Comparison of ENCODE assay signal across 11 mouse cellular contexts in genomic region chr2:85725793-85726192, GRCm38 (mm10). TPM values are rescaled to one million over a fixed set of nuclear protein-coding genes. Genes with fewer than 3 reads are reported as not detected.
A peak's percentile ranks its signal among the peaks of the same experiment; 100 is the strongest.
DNase-seq lines count a peak whose midpoint lies in the region; ATAC-seq and TF ChIP-seq lines count a peak whose summit lies in the region.
"Had no signal": no experiment of that assay in that cellular context is flagged by ENCODE, and none has a peak within 500 bp of the region (broad histone marks: within the 10 kb centered on the region; RNA-seq: fewer than 3 reads in every experiment).

No protein-coding gene starts in this region.

- no peak for ATAC-seq in heart, embryonic 12.5 days (ENCODE audit: insufficient number of reproducible peaks, low FRiP score)
- ATAC-seq in embryonic facial prominence, embryonic 14.5 days (ENCODE audit: low read depth): no peak

- intact Hi-C loops in heart, adult 2 months (cut with DNase I): loop anchor here (1.0 kb wide), 1 partner anchor 739 kb away; no protein-coding TSS in a partner anchor

- no peak for DNase-seq in heart, adult 2 months
- peak; percentile 20 for DNase-seq in ovary, postnatal 14 days (ENCODE audit: low spot score)
- no peak for DNase-seq in ovary, postnatal 36 days (ENCODE audit: low spot score)
- peak; percentile 59 for DNase-seq in embryonic facial prominence, embryonic 14.5 days (ENCODE audit: low spot score)
- peak; percentile 41 for DNase-seq in mesoderm, embryonic 11.5 days (ENCODE audit: low read depth, low spot score)
- no peak for DNase-seq in thymus, postnatal 14 days
- DNase-seq in lung, adult 2 months: no peak

- no peaks in the 10 kb centered on the region for H3K79me2 ChIP-seq in heart, adult 2 months (replicated peaks; ENCODE audit: control insufficient read depth, insufficient read depth, low read length)

- peak; percentile 81 for TF ChIP-seq CTCF in heart, adult 2 months (IDR thresholded peaks at IDR 0.05)
- TF ChIP-seq CTCF in lung, adult 2 months (IDR thresholded peaks at IDR 0.05; ENCODE audit: insufficient read depth, low read length): no peak

- no peak overlapping the region for H3K9ac ChIP-seq in heart, adult 2 months (ENCODE audit: low read depth, low read length)
- H3K9ac ChIP-seq in heart, embryonic 12.5 days: no peak overlapping the region
- no peak overlapping the region for H3K9ac ChIP-seq in embryonic facial prominence, embryonic 14.5 days (ENCODE audit: low read depth, low read length)
- H3K9ac ChIP-seq: heart, embryonic 13.5 days had no signal

- no peaks in the 10 kb centered on the region for H3K4me1 ChIP-seq in heart, adult 2 months (ENCODE audit: control insufficient read depth, insufficient read depth, low read length)
- no peaks in the 10 kb centered on the region for H3K4me1 ChIP-seq in heart, embryonic 12.5 days (replicated peaks)
- no peaks in the 10 kb centered on the region for H3K4me1 ChIP-seq in embryonic facial prominence, embryonic 14.5 days (ENCODE audit: control insufficient read depth, insufficient read depth, low read length)
- no peaks in the 10 kb centered on the region for H3K4me1 ChIP-seq in lung, adult 2 months (ENCODE audit: control insufficient read depth, insufficient read depth, low read length)
- H3K4me1 ChIP-seq: heart, embryonic 13.5 days had no signal

- no peaks in the 10 kb centered on the region for H3K36me3 ChIP-seq in heart, adult 2 months (ENCODE audit: control insufficient read depth, insufficient read depth, low read length)
- H3K36me3 ChIP-seq in heart, embryonic 12.5 days: no peaks in the 10 kb centered on the region
- H3K36me3 ChIP-seq in embryonic facial prominence, embryonic 14.5 days (ENCODE audit: control insufficient read depth, insufficient read depth, low read length): no peaks in the 10 kb centered on the region
- H3K36me3 ChIP-seq: heart, embryonic 13.5 days had no signal

- WGBS in heart, adult 2 months: 11% methylated on average over 3 of the region's 3 CpGs
- 16% methylated on average over 3 of the region's 3 CpGs for WGBS in heart, embryonic 12.5 days
- WGBS in embryonic facial prominence, embryonic 14.5 days: 16% methylated on average over 3 of the region's 3 CpGs
- 6% methylated on average over 3 of the region's 3 CpGs for WGBS in lung, adult 2 months

- H3K27me3 ChIP-seq in heart, adult 2 months (ENCODE audit: control insufficient read depth, insufficient read depth, low read length): no peaks in the 10 kb centered on the region
- no peaks in the 10 kb centered on the region for H3K27me3 ChIP-seq in heart, embryonic 12.5 days (replicated peaks)
- no peaks in the 10 kb centered on the region for H3K27me3 ChIP-seq in embryonic facial prominence, embryonic 14.5 days (replicated peaks; ENCODE audit: control insufficient read depth, insufficient read depth, low read length)
- H3K27me3 ChIP-seq: heart, embryonic 13.5 days had no signal

- H3K9me3 ChIP-seq in heart, embryonic 12.5 days (replicated peaks): no peaks in the 10 kb centered on the region
- no peaks in the 10 kb centered on the region for H3K9me3 ChIP-seq in embryonic facial prominence, embryonic 14.5 days (ENCODE audit: control insufficient read depth, low read length)
- H3K9me3 ChIP-seq: heart, embryonic 13.5 days had no signal

- H3K4me2 ChIP-seq in heart, embryonic 12.5 days: no peak overlapping the region
- H3K4me2 ChIP-seq in embryonic facial prominence, embryonic 14.5 days (ENCODE audit: low read depth, low read length): no peak overlapping the region
- H3K4me2 ChIP-seq: heart, embryonic 13.5 days had no signal

- TF ChIP-seq EP300 in heart, adult 2 months (IDR thresholded peaks at IDR 0.05; ENCODE audit: insufficient read depth, low read depth, low read length): no peak

- H3K4me3 ChIP-seq in heart, adult 2 months: no peak overlapping the region
- no peak overlapping the region for H3K4me3 ChIP-seq in heart, embryonic 12.5 days
- H3K4me3 ChIP-seq in embryonic facial prominence, embryonic 14.5 days (ENCODE audit: low read depth, low read length): no peak overlapping the region
- H3K4me3 ChIP-seq in lung, adult 2 months (replicated peaks; ENCODE audit: extremely low read depth, low read depth, low read length): no peak overlapping the region
- H3K4me3 ChIP-seq: heart, embryonic 13.5 days had no signal

- no peak overlapping the region for H3K27ac ChIP-seq in heart, adult 2 months
- no peak overlapping the region for H3K27ac ChIP-seq in heart, embryonic 12.5 days (ENCODE audit: poor library complexity, severe bottlenecking)
- no peak overlapping the region for H3K27ac ChIP-seq in embryonic facial prominence, embryonic 14.5 days (replicated peaks; ENCODE audit: low read depth, low read length)
- H3K27ac ChIP-seq: heart, embryonic 13.5 days; macrophage had no signal

- TF ChIP-seq POLR2A in heart, adult 2 months (IDR thresholded peaks at IDR 0.05; ENCODE audit: insufficient read depth, low read depth, low read length): no peak
- no peak for TF ChIP-seq POLR2A in lung, adult 2 months (IDR thresholded peaks at IDR 0.05; ENCODE audit: borderline replicate concordance, extremely low read depth, low read depth, low read length)

RNA-seq across cellular contexts. Expression of gene Olfr1009, which starts 10.6 kb away (rescaled TPM):
- total RNA-seq in heart, adult 2 months (2021): not detected
- polyA plus RNA-seq in heart, adult 2 months (2012; rRNA removed): not detected in 2 replicates
- not detected in 2 replicates for polyA plus RNA-seq in heart, embryonic 12.5 days (2016; fragmentation: Nextera tagmentation; extraction: Ambion mirVana)
- not detected in 2 replicates for polyA plus RNA-seq in embryonic facial prominence, embryonic 14.5 days (2014; fragmentation: Nextera tagmentation; extraction: Ambion mirVana)
- polyA plus RNA-seq in lung, adult 2 months (2012; rRNA removed): not detected in 2 replicates
- total RNA-seq: adrenal gland, postnatal 36 days had no signal
- polyA plus RNA-seq: heart, embryonic 13.5 days; macrophage had no signal

RNA-seq across cellular contexts. Expression of gene Olfr1008, which starts 36.6 kb away (rescaled TPM):
- not detected for total RNA-seq in heart, adult 2 months (2021)
- not detected in 2 replicates for polyA plus RNA-seq in heart, adult 2 months (2012; rRNA removed)
- polyA plus RNA-seq in heart, embryonic 12.5 days (2016; fragmentation: Nextera tagmentation; extraction: Ambion mirVana): not detected in 2 replicates
- polyA plus RNA-seq in embryonic facial prominence, embryonic 14.5 days (2014; fragmentation: Nextera tagmentation; extraction: Ambion mirVana): not detected in 2 replicates
- polyA plus RNA-seq in lung, adult 2 months (2012; rRNA removed): not detected in 2 replicates
- total RNA-seq: adrenal gland, postnatal 36 days had no signal
- polyA plus RNA-seq: heart, embryonic 13.5 days; macrophage had no signal

RNA-seq across cellular contexts. Expression of gene Olfr1012, which starts 36.8 kb away (rescaled TPM):
- not detected for total RNA-seq in heart, adult 2 months (2021)
- not detected in 2 replicates for polyA plus RNA-seq in heart, adult 2 months (2012; rRNA removed)
- not detected in 2 replicates for polyA plus RNA-seq in heart, embryonic 12.5 days (2016; fragmentation: Nextera tagmentation; extraction: Ambion mirVana)
- polyA plus RNA-seq in embryonic facial prominence, embryonic 14.5 days (2014; fragmentation: Nextera tagmentation; extraction: Ambion mirVana): 0.18 TPM in 1 of 2 replicates, not detected in the other
- polyA plus RNA-seq in lung, adult 2 months (2012; rRNA removed): not detected in 2 replicates
- total RNA-seq: adrenal gland, postnatal 36 days had no signal
- polyA plus RNA-seq: heart, embryonic 13.5 days; macrophage had no signal

RNA-seq across cellular contexts. Expression of gene Olfr1013, which starts 41.1 kb away (rescaled TPM):
- total RNA-seq in heart, adult 2 months (2021): not detected
- polyA plus RNA-seq in heart, adult 2 months (2012; rRNA removed): not detected in 2 replicates
- polyA plus RNA-seq in heart, embryonic 12.5 days (2016; fragmentation: Nextera tagmentation; extraction: Ambion mirVana): not detected in 2 replicates
- not detected in 2 replicates for polyA plus RNA-seq in embryonic facial prominence, embryonic 14.5 days (2014; fragmentation: Nextera tagmentation; extraction: Ambion mirVana)
- not detected in 2 replicates for polyA plus RNA-seq in lung, adult 2 months (2012; rRNA removed)
- polyA plus RNA-seq: heart, embryonic 13.5 days; macrophage had no signal

RNA-seq across cellular contexts. Expression of gene Olfr1014, which starts 46.7 kb away (rescaled TPM):
- not detected for total RNA-seq in heart, adult 2 months (2021)
- not detected in 2 replicates for polyA plus RNA-seq in heart, adult 2 months (2012; rRNA removed)
- polyA plus RNA-seq in heart, embryonic 12.5 days (2016; fragmentation: Nextera tagmentation; extraction: Ambion mirVana): not detected in 2 replicates
- polyA plus RNA-seq in embryonic facial prominence, embryonic 14.5 days (2014; fragmentation: Nextera tagmentation; extraction: Ambion mirVana): 0.10 TPM in 1 of 2 replicates, not detected in the other
- not detected in 2 replicates for polyA plus RNA-seq in lung, adult 2 months (2012; rRNA removed)
- total RNA-seq: adrenal gland, postnatal 36 days had no signal
- polyA plus RNA-seq: heart, embryonic 13.5 days; macrophage had no signal

Comparison
In these comparisons a context has a peak if more than half of its experiments do, and no peak if none do; other contexts are left out.
1. DNase-seq: peak in ovary, postnatal 14 days (single experiment), embryonic facial prominence, embryonic 14.5 days (single experiment) and mesoderm, embryonic 11.5 days (single experiment); none in heart, adult 2 months (0 of 2), ovary, postnatal 36 days (single experiment), thymus, postnatal 14 days (single experiment) and lung, adult 2 months (single experiment).